Mouse (Mus musculus): ENCODE measurements around the gene Zfp866.

Zfp866 gene

DNA sequence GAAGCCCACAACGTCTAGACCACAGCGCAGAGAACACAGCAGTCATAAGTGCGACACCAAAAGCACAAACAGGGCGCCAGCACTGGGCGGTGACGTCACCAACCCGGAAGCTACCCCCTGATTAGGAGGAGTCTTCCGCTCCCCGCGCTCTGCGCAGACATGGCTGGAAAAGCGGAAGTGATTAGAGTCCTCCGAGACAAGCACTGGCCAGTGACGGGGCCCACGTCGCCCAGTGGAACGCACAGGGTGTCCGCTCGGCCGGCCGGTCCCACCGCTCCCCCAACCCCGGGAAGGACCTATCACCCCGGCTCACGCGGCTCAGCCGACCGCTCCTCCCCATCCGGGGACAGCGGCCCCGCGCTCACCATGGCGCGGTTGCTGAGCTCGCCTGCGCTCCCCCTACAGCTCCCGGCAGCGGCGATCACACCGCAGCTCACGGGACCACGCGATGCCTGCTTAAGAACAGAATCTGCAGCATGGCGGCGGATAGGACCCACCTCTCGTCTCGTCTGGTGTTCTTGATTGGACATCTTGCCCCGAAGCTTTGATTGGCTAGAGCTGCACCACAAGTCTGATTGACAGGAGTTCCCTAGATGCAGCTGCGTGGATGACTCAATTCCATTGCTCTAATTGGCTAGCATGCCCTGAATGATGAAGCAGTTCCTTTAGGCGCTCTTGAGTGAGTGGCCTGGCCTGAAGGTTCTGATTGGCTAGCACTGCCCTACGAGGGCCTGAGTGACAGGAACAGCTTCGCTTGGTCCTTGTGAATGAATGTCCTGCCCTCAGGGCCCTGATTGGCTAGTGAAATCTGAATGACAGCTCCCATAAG lies 74.4 kb downstream of the Zfp866 start:
- DNase-seq (ENCODE audit: low read depth, low spot score), result peak; percentile 98

DNA sequence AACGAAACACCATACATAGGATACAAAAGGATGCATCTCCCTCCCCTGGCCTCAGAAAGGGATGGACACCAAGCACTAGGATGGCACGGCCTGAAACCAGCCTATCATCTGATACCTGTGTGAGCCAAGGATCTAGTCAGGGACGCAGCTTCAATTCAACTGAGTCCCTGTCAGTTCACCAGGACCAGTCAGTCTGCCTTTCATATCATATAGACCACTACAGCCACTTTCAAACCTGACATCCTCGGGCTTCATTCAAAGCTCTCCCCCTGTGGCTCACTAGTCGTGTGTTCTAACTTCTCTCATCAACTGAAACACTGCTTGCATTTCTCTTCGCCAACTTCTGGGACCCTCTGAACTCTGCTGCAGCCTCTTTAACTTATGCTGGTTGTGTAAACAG lies 75.6 kb downstream of the Zfp866 start:
- no peak for DNase-seq (ENCODE audit: low read depth, low spot score)

DNA sequence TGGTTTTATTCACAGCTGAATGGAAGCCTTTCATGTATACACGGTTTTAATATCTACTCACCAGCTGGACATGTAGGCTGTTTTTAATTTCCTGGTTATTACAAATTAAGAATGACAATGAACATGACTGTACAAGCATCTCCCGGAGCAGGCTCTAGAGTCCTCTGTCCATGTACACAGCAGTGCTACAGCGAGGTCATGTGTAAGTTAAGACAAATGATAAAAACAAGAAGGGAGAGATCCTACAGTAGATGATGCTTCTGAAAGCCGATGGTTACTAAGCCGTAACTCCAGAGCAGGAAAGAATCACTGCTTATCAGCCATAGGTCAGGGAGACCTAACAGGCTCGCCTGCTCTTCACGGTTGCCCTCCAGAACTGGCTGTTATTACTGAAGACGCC lies 77.5 kb downstream of the Zfp866 start:
- no peak for DNase-seq (ENCODE audit: low read depth, low spot score)

All from WW6 (cell line).